Mouse (Mus musculus): ENCODE data around the gene Zdhhc18. TPM values are rescaled to one million over a fixed set of nuclear protein-coding genes. Genes with fewer than 3 reads are reported as not detected.

The Zdhhc18 gene
- total and polyA plus RNA-seq, 2 experiments from 2014 or later = 5.9 to 19.2 TPM

GRCm38 (mm10) chr4:133673666-133674330 lies 23.8 kb upstream of the Zdhhc18 start:
- H3K27ac ChIP-seq (ENCODE audit: low read depth, low read length) = peak overlapping the region; percentile 83
- H3K9ac ChIP-seq (replicated peaks; ENCODE audit: low read length, poor library complexity, severe bottlenecking) = no peak overlapping the region
- no peaks in the 10 kb centered on the region for H3K36me3 ChIP-seq (ENCODE audit: insufficient read depth, low read length)
- DNase-seq (ENCODE audit: low spot score) = no peak
- H3K4me2 ChIP-seq (ENCODE audit: low read depth, low read length, poor library complexity, severe bottlenecking) = peak overlapping the region; percentile 85; the same call in 1 of the 2 replicates
- no peaks in the 10 kb centered on the region for H3K9me3 ChIP-seq (ENCODE audit: low read length)
- no peak for TF ChIP-seq CTCF (IDR thresholded peaks at IDR 0.05)
- 47% methylated on average over 10 of the region's 10 CpGs for WGBS
- H3K4me1 ChIP-seq (ENCODE audit: insufficient read depth, low read length) = no peaks in the 10 kb centered on the region; the same call in 1 of the 2 replicates
- ATAC-seq (ENCODE audit: low FRiP score) = no peak
- no peak overlapping the region for H3K4me3 ChIP-seq (ENCODE audit: low read depth, low read length)
- H3K27me3 ChIP-seq (ENCODE audit: insufficient read depth, low read length) = no peaks in the 10 kb centered on the region

- no peak for ATAC-seq (ENCODE audit: low FRiP score)
- Histone ChIP-seq H3K4me1 (ENCODE audit: insufficient read depth, low read length) (no peaks in the 10 kb centered on the region; the same call in 1 of the 2 replicates), H3K9ac (replicated peaks; ENCODE audit: low read length, poor library complexity, severe bottlenecking) (peak overlapping the region; percentile 90)
Measured at GRCm38 (mm10) chr4:133672845-133673647, 23.1 kb upstream of the Zdhhc18 start.

GRCm38 (mm10) chr4:133671881-133672844 lies 22.2 kb upstream of the Zdhhc18 start, which contains the start of gene Pigv:
Gene Pigv (minus strand): TSS chr4:133672647.
- 0 out of 2 replicates have a peak, but pooled peaks have one; percentile 7 for TF ChIP-seq CTCF (IDR thresholded peaks at IDR 0.05)
- ATAC-seq (ENCODE audit: low FRiP score) (peak; percentile 91), DNase-seq (ENCODE audit: low spot score) (peak; percentile 92)
- WGBS = under 1% methylated on average over 64 of the region's 76 CpGs
- H3K36me3 ChIP-seq (ENCODE audit: insufficient read depth, low read length) = no peaks in the 10 kb centered on the region
- H3K9ac ChIP-seq (replicated peaks; ENCODE audit: low read length, poor library complexity, severe bottlenecking) = peak within 1 kb of the TSS; percentile 90
- H3K27me3 ChIP-seq (ENCODE audit: insufficient read depth, low read length) = no peaks in the 10 kb centered on the region
- H3K4me3 ChIP-seq (ENCODE audit: low read depth, low read length) = peak within 1 kb of the TSS; percentile 53
- H3K4me1 ChIP-seq (ENCODE audit: insufficient read depth, low read length) = no peaks in the 10 kb centered on the region; the same call in 1 of the 2 replicates
- H3K27ac ChIP-seq (ENCODE audit: low read depth, low read length) = peak within 1 kb of the TSS; percentile 83
- H3K4me2 ChIP-seq (ENCODE audit: low read depth, low read length, poor library complexity, severe bottlenecking) = peak within 1 kb of the TSS; percentile 85
- no peaks in the 10 kb centered on the region for H3K9me3 ChIP-seq (ENCODE audit: low read length)

More at GRCm38 (mm10) chr4:133672845-133673647, 23.1 kb upstream of the Zdhhc18 start:
- H3K9me3 ChIP-seq (ENCODE audit: low read length) = no peaks in the 10 kb centered on the region
- no peaks in the 10 kb centered on the region for H3K27me3 ChIP-seq (ENCODE audit: insufficient read depth, low read length)
- WGBS = 3% methylated on average over 24 of the region's 24 CpGs
- DNase-seq (ENCODE audit: low spot score) = peak; percentile 52
- H3K4me3 ChIP-seq (ENCODE audit: low read depth, low read length) = peak overlapping the region; percentile 53
- no peaks in the 10 kb centered on the region for H3K36me3 ChIP-seq (ENCODE audit: insufficient read depth, low read length)
- H3K27ac ChIP-seq (ENCODE audit: low read depth, low read length) = peak overlapping the region; percentile 83
- TF ChIP-seq CTCF (IDR thresholded peaks at IDR 0.05) = no peak
- peak overlapping the region; percentile 85 for H3K4me2 ChIP-seq (ENCODE audit: low read depth, low read length, poor library complexity, severe bottlenecking)

- peak overlapping the region; percentile 85 for H3K4me2 ChIP-seq (ENCODE audit: low read depth, low read length, poor library complexity, severe bottlenecking)
- no peaks in the 10 kb centered on the region for H3K27me3 ChIP-seq (ENCODE audit: insufficient read depth, low read length)
- DNase-seq (ENCODE audit: low spot score) (peak; percentile 87), ATAC-seq (ENCODE audit: low FRiP score) (no peak)
- whole genome bisulfite sequencing = 3% methylated on average over 12 of the region's 13 CpGs
- H3K4me3 ChIP-seq (ENCODE audit: low read depth, low read length) = peak overlapping the region; percentile 53
- H3K27ac ChIP-seq (ENCODE audit: low read depth, low read length) = peak overlapping the region; percentile 83
- no peaks in the 10 kb centered on the region for H3K36me3 ChIP-seq (ENCODE audit: insufficient read depth, low read length)
- H3K9me3 ChIP-seq (ENCODE audit: low read length) = no peaks in the 10 kb centered on the region
- peak; percentile 91 for TF ChIP-seq CTCF (IDR thresholded peaks at IDR 0.05)
- no peaks in the 10 kb centered on the region; the same call in 1 of the 2 replicates for H3K4me1 ChIP-seq (ENCODE audit: insufficient read depth, low read length)
- H3K9ac ChIP-seq (replicated peaks; ENCODE audit: low read length, poor library complexity, severe bottlenecking) = no peak overlapping the region; the same call in 1 of the 2 replicates
Measured at GRCm38 (mm10) chr4:133671184-133671880, 21.4 kb upstream of the Zdhhc18 start.
